Mouse (Mus musculus) frontal cortex, postnatal 14 days (tissue): ENCODE measurements around the gene Arsg.
A peak's percentile ranks its signal among the peaks of the same experiment; 100 is the strongest.

Source experiments
- DNase-seq, 2 experiments: peaks; one replicate each; pipeline ENCODE4 v3.0.0; 2022; ENCODE audit warnings: low spot score in 2 of 2

The Arsg gene

GRCm38 (mm10) chr11:109584843-109585713, 111.9 kb downstream of the Arsg start:
- peak; percentile 56 to 68 for DNase-seq

GRCm38 (mm10) chr11:109586424-109586823, 113.2 kb downstream of the Arsg start:
- DNase-seq, result no peak

GRCm38 (mm10) chr11:109587019-109587418, 113.8 kb downstream of the Arsg start:
- no peak for DNase-seq

- no peak for DNase-seq
Measured at GRCm38 (mm10) chr11:109587638-109588374, 114.6 kb downstream of the Arsg start.

- peak in 1 of 2 experiments; percentile 19 for DNase-seq
Measured at GRCm38 (mm10) chr11:109590012-109590411, 116.8 kb downstream of the Arsg start.

- DNase-seq, result no peak
Measured at GRCm38 (mm10) chr11:109591511-109591910, 118.3 kb downstream of the Arsg start.

GRCm38 (mm10) chr11:109593200-109593981, 120.2 kb downstream of the Arsg start:
- DNase-seq, result no peak

GRCm38 (mm10) chr11:109594761-109595160, 121.6 kb downstream of the Arsg start:
- DNase-seq, result no peak

GRCm38 (mm10) chr11:109598778-109599570, 125.8 kb downstream of the Arsg start:
- no peak for DNase-seq

- DNase-seq, result no peak
Measured at GRCm38 (mm10) chr11:109607600-109607999, 134.4 kb downstream of the Arsg start.

- no peak for DNase-seq
Measured at GRCm38 (mm10) chr11:109608976-109609625, 135.9 kb downstream of the Arsg start.

GRCm38 (mm10) chr11:109610046-109610794, 137.0 kb downstream of the Arsg start:
- no peak for DNase-seq

- no peak for DNase-seq
Measured at GRCm38 (mm10) chr11:109610795-109611302, 137.7 kb downstream of the Arsg start.

GRCm38 (mm10) chr11:109611303-109612149, 138.4 kb downstream of the Arsg start, which contains the start of gene Wipi1:
Wipi1 (minus strand) TSS chr11:109611967.
- DNase-seq, result peak; percentile 97 to 98

GRCm38 (mm10) chr11:109612871-109613529, 139.8 kb downstream of the Arsg start:
- no peak for DNase-seq

GRCm38 (mm10) chr11:109615286-109615685, 142.1 kb downstream of the Arsg start:
- DNase-seq, result no peak

GRCm38 (mm10) chr11:109616352-109616751, 143.2 kb downstream of the Arsg start:
- no peak for DNase-seq

- no peak for DNase-seq
Measured at GRCm38 (mm10) chr11:109616766-109617165, 143.6 kb downstream of the Arsg start.
